Mouse (Mus musculus) liver, embryonic 14.5 days (tissue): ENCODE data around the gene Agbl4. TPM values are rescaled to one million over a fixed set of nuclear protein-coding genes. Genes with fewer than 3 reads are reported as not detected.

Source experiments
- ATAC-seq: fragments of 200-750 bp; cut with Nextera tagmentation; 2 replicates; pipeline ENCODE4 v1.8.0; 2017; ENCODE audit warnings: moderate number of reproducible peaks, mild to moderate bottlenecking, moderate library complexity; ENCODE audit not compliant: insufficient read depth
- DNase-seq, 3 experiments: peaks; one replicate each; pipeline ENCODE4 v3.0.0-alpha.2; 2012 to 2013; ENCODE audit warnings: low read depth in 3 of 3, low spot score in 3 of 3
- H3K27ac ChIP-seq: fragments of 300-500 bp; sonication (generic); 2 replicates; pipeline ENCODE4 v1.5.1; 2014; ENCODE audit warnings: moderate library complexity, mild to moderate bottlenecking, control low read depth, inconsistent platforms
- H3K27me3 ChIP-seq: fragments of 300-500 bp; sonication (generic); 2 replicates; pipeline ENCODE4 v1.6.1; 2014; ENCODE audit warnings: mild to moderate bottlenecking, low read length, moderate library complexity; ENCODE audit not compliant: control insufficient read depth, insufficient read depth
- H3K36me3 ChIP-seq: fragments of 300-500 bp; sonication (generic); replicated peaks from 2 replicates; pipeline ENCODE4 v1.6.1; 2014; ENCODE audit warnings: low read depth; ENCODE audit not compliant: control insufficient read depth, insufficient read depth
- H3K4me1 ChIP-seq, 2 experiments: fragments of 200-500 bp in 1 of 2; fragments of 300-500 bp in 1 of 2; sonication (generic) in 1 of 2; replicated peaks; 2 replicates each; pipeline ENCODE4 v1.6.1; 2012 to 2014; ENCODE audit warnings: antibody characterized with exemption in 1 of 2, inconsistent platforms in 1 of 2, low read length in 1 of 2; ENCODE audit not compliant: control insufficient read depth in 2 of 2, insufficient read depth in 2 of 2
- H3K4me2 ChIP-seq: fragments of 300-500 bp; sonication (generic); 2 replicates; pipeline ENCODE4 v1.6.1; 2014; ENCODE audit warnings: low read depth, mild to moderate bottlenecking, control low read depth, moderate library complexity
- H3K4me3 ChIP-seq, 2 experiments: fragments of 200-500 bp in 1 of 2; fragments of 300-500 bp in 1 of 2; sonication (generic) in 1 of 2; 2 replicates each; pipeline ENCODE4 v1.5.1; 2012 to 2014; ENCODE audit warnings: low read depth in 2 of 2, low read length in 2 of 2, mild to moderate bottlenecking in 2 of 2, control low read depth in 1 of 2, inconsistent platforms in 1 of 2, moderate library complexity in 1 of 2; ENCODE audit not compliant: insufficient read depth in 1 of 2
- H3K9ac ChIP-seq: fragments of 300-500 bp; sonication (generic); replicated peaks from 2 replicates; pipeline ENCODE4 v1.6.1; 2014; ENCODE audit warnings: mild to moderate bottlenecking, control low read depth, moderate library complexity
- H3K9me3 ChIP-seq: fragments of 300-500 bp; sonication (generic); 2 replicates; pipeline ENCODE4 v1.6.1; 2016; ENCODE audit warnings: low read length, mixed read lengths; ENCODE audit not compliant: control insufficient read depth
- CTCF ChIP-seq: IDR thresholded peaks from 2 replicates; pipeline ENCODE4 v1.5.1; 2016; ENCODE audit warnings: antibody characterized with exemption, low read depth, control low read depth
- EP300 ChIP-seq: IDR thresholded peaks from 2 replicates; pipeline ENCODE4 v1.6.1; 2016; ENCODE audit warnings: antibody characterized with exemption, low read depth
- WGBS: fragments of 180-500 bp; shearing (Covaris S2); extraction: QIAGEN DNeasy Blood & Tissue Kit; methylation state at CpG from one replicate; pipeline ENCODE4 v1.1.7; 2014; ENCODE audit not compliant: insufficient replicate concordance; 5-methylcytosine and 5-hydroxymethylcytosine counted together
- polyA plus RNA-seq, 2 experiments: library from polyadenylated mRNA; depleted of rRNA in 1 of 2; stranded (reverse) in 1 of 2; unstranded in 1 of 2; fragments of >200 nt; fragmentation: Nextera tagmentation in 1 of 2; extraction: Ambion mirVana in 1 of 2; gene quantifications; 2 replicates each; pipeline versions ENCODE4 v1.2.1 to v1.2.3; 2012 to 2014

Gene Agbl4
- polyA plus RNA-seq, 2 experiments = not detected

- Histone ChIP-seq H3K4me3 (no peak overlapping the region), H3K9ac (no peak overlapping the region), H3K36me3 (no peaks in the 10 kb centered on the region), H3K4me1 (no peaks in the 10 kb centered on the region), H3K4me2 (no peak overlapping the region), H3K27me3 (no peaks in the 10 kb centered on the region), H3K9me3 (no peaks in the 10 kb centered on the region), H3K27ac (no peak overlapping the region)
- no peak for TF ChIP-seq CTCF
- no peak for TF ChIP-seq EP300
- 44% methylated on average over 2 of the region's 2 CpGs for WGBS
- DNase-seq (no peak), ATAC-seq (no peak)
These were observed 1003.2 kb downstream of the Agbl4 start for GRCm38 (mm10) chr4:111400676-111401075.

GRCm38 (mm10) chr4:111403243-111403642, 1005.8 kb downstream of the Agbl4 start:
- Histone ChIP-seq H3K9ac (no peak overlapping the region), H3K27ac (no peak overlapping the region), H3K36me3 (no peaks in the 10 kb centered on the region), H3K9me3 (no peaks in the 10 kb centered on the region), H3K4me2 (no peak overlapping the region), H3K4me1 (no peaks in the 10 kb centered on the region), H3K27me3 (no peaks in the 10 kb centered on the region), H3K4me3 (no peak overlapping the region)
- ATAC-seq = no peak
- TF ChIP-seq CTCF (no peak), EP300 (no peak)
- DNase-seq = no peak
- whole genome bisulfite sequencing = 25% methylated on average over 1 of the region's 1 CpGs

DNA sequence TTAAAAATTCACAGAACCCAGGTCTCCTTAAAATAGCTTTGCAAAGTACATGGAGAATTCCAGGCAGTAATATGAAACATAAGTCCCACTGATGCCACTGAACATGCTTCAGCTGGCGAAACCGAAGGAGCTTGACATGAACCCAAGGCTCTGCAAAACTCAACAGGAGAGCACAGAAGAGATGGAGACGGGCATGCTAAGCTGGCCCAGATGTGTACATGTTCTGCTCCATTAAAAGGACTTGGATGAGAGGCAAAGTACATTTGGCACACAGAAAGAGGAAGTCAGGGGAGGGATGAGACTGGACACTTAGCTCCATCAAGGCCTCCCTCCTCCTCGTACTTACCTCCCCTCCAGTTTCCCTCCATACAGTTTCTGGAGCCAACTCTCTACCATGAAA, 1013.3 kb downstream of the Agbl4 start:
- DNase-seq (no peak), ATAC-seq (no peak)
- no peaks in the 10 kb centered on the region for H3K4me1 ChIP-seq
- H3K27me3 ChIP-seq = peaks cover 17% of the 10 kb centered on the region
- WGBS = 61% methylated on average over 4 of the region's 4 CpGs
- no peak overlapping the region for H3K9ac ChIP-seq
- TF ChIP-seq EP300 (no peak), CTCF (no peak)
- no peak overlapping the region for H3K4me3 ChIP-seq
- H3K9me3 ChIP-seq = no peaks in the 10 kb centered on the region
- no peak overlapping the region for H3K27ac ChIP-seq
- H3K4me2 ChIP-seq = no peak overlapping the region
- H3K36me3 ChIP-seq = no peaks in the 10 kb centered on the region

- H3K9me3 ChIP-seq = no peaks in the 10 kb centered on the region
- no peak overlapping the region for H3K27ac ChIP-seq
- no peak overlapping the region for H3K9ac ChIP-seq
- TF ChIP-seq CTCF (no peak), EP300 (no peak)
- H3K4me2 ChIP-seq = peak overlapping the region; percentile 60
- DNase-seq (no peak), ATAC-seq (no peak)
- no peaks in the 10 kb centered on the region for H3K4me1 ChIP-seq
- H3K27me3 ChIP-seq = peaks cover 19% of the 10 kb centered on the region
- WGBS = 1% methylated on average over 6 of the region's 6 CpGs
- H3K36me3 ChIP-seq = no peaks in the 10 kb centered on the region
- peak overlapping the region; percentile 43 to 55 for H3K4me3 ChIP-seq
These were observed 1016.9 kb downstream of the Agbl4 start for GRCm38 (mm10) chr4:111414399-111414798.

- peak; percentile 53; the same call in 1 of the 2 replicates for ATAC-seq
- H3K4me2 ChIP-seq = peak within 1 kb of the TSS; percentile 60
- no peak within 1 kb of the TSS for H3K9ac ChIP-seq
- DNase-seq = no peak
- WGBS = 2% methylated on average over 66 of the region's 66 CpGs
- H3K27me3 ChIP-seq = peaks cover 19% of the 10 kb centered on the region
- peak within 1 kb of the TSS; percentile 43 to 55 for H3K4me3 ChIP-seq
- H3K36me3 ChIP-seq = no peaks in the 10 kb centered on the region
- H3K27ac ChIP-seq = no peak within 1 kb of the TSS
- no peaks in the 10 kb centered on the region for H3K9me3 ChIP-seq
- no peak for TF ChIP-seq EP300
- TF ChIP-seq CTCF = no peak
- no peaks in the 10 kb centered on the region for H3K4me1 ChIP-seq
These were observed 1017.5 kb downstream of the Agbl4 start, which contains the start of gene Bend5 for GRCm38 (mm10) chr4:111414818-111415488. Gene Bend5, plus strand, starts transcription at chr4:111415006.
